Mouse (Mus musculus) embryo, embryonic 10.5 days (tissue): ENCODE results near the gene Scd1.

ENCODE experiments used
- DNase-seq: peaks from one replicate; pipeline ENCODE4 v3.0.0-alpha.2; 2015; ENCODE audit warnings: low spot score

The Scd1 gene

GRCm38 (mm10) chr19:44364029-44364428, 43.6 kb downstream of the Scd1 start:
- DNase-seq = no peak

GRCm38 (mm10) chr19:44363529-44363928, 44.1 kb downstream of the Scd1 start:
- DNase-seq = peak; percentile 85

- no peak for DNase-seq
These were observed 49.0 kb downstream of the Scd1 start for GRCm38 (mm10) chr19:44358700-44359099.

- DNase-seq = no peak
These were observed 55.9 kb downstream of the Scd1 start for GRCm38 (mm10) chr19:44351756-44352155.

- DNase-seq = no peak
These were observed 58.0 kb downstream of the Scd1 start for GRCm38 (mm10) chr19:44349689-44350088.
